Mouse (Mus musculus) stomach, embryonic 14.5 days (tissue): Measurements from ENCODE around the gene Tmem258. TPM values are rescaled to one million over a fixed set of nuclear protein-coding genes. Genes with fewer than 3 reads are reported as not detected.
A peak's percentile ranks its signal among the peaks of the same experiment; 100 is the strongest.

Source experiments
- ATAC-seq: fragments of 200-750 bp; cut with Nextera tagmentation; 2 replicates; pipeline ENCODE4 v1.8.0; 2017; ENCODE audit warnings: low read depth, moderate TSS enrichment; ENCODE audit not compliant: insufficient number of reproducible peaks, insufficient read depth, low FRiP score
- H3K27ac ChIP-seq: fragments of 300-500 bp; sonication (generic); 2 replicates; pipeline ENCODE4 v1.5.1; 2014; ENCODE audit warnings: mild to moderate bottlenecking, low read length, moderate library complexity, mixed read lengths
- H3K27me3 ChIP-seq: fragments of 300-500 bp; sonication (generic); 2 replicates; pipeline ENCODE4 v1.6.1; 2014; ENCODE audit warnings: low read length, control low read depth, mixed read lengths; ENCODE audit not compliant: control insufficient read depth, insufficient read depth
- H3K36me3 ChIP-seq: fragments of 300-500 bp; sonication (generic); 2 replicates; pipeline ENCODE4 v1.6.1; 2014; ENCODE audit warnings: mild to moderate bottlenecking, control low read depth, low read length, moderate library complexity, mixed read lengths; ENCODE audit not compliant: control insufficient read depth, insufficient read depth
- H3K4me1 ChIP-seq: fragments of 300-500 bp; sonication (generic); 2 replicates; pipeline ENCODE4 v1.6.1; 2014; ENCODE audit warnings: low read length, control low read depth, mixed read lengths; ENCODE audit not compliant: control insufficient read depth, insufficient read depth
- H3K4me2 ChIP-seq: fragments of 300-500 bp; sonication (generic); replicated peaks from 2 replicates; pipeline ENCODE4 v1.6.1; 2014; ENCODE audit warnings: low read depth, low read length, control low read depth
- H3K4me3 ChIP-seq: fragments of 300-500 bp; sonication (generic); 2 replicates; pipeline ENCODE4 v1.5.1; 2014; ENCODE audit warnings: low read depth, low read length, control low read depth
- H3K9ac ChIP-seq: fragments of 300-500 bp; sonication (generic); replicated peaks from 2 replicates; pipeline ENCODE4 v1.6.1; 2014; ENCODE audit warnings: low read depth, mild to moderate bottlenecking, control low read depth, low read length, moderate library complexity, mixed read lengths
- H3K9me3 ChIP-seq: fragments of 300-500 bp; sonication (generic); 2 replicates; pipeline ENCODE4 v1.6.1; 2016; ENCODE audit warnings: low read depth, low read length, control low read depth; ENCODE audit not compliant: control insufficient read depth
- WGBS: fragments of 180-500 bp; shearing (Covaris S2); extraction: QIAGEN DNeasy Blood & Tissue Kit; methylation state at CpG from one replicate; pipeline ENCODE4 v1.1.7; 2014; 5-methylcytosine and 5-hydroxymethylcytosine counted together
- polyA plus RNA-seq: library from polyadenylated mRNA; unstranded; fragments of >200 nt; fragmentation: Nextera tagmentation; extraction: Ambion mirVana; gene quantifications from 2 replicates; pipeline ENCODE4 v1.2.1, GENCODE M21; 2014

Tmem258 gene
- polyA plus RNA-seq, 1 experiment from 2014 or later: 489 TPM

DNA sequence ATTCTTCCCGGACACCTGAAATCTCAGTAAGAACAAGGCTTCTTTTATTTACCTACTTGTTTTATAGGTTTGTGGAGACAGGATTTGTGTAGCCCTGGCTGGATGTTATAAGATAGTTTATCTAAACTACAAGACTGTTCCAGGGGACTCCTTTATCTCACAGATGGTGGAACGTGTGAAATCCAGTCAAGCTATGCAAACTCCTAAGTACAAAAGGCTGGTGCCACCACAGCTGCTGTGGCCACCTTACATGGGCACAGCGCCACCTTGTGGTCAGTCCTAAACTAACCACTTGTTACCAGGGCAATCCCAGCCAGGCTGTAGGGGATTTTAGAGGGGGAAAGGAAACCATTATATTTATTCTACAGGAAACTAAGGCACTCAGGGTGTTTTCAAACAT, 5.1 kb upstream of the Tmem258 start:
- Histone ChIP-seq H3K27me3 (no peaks in the 10 kb centered on the region), H3K36me3 (peaks cover 49% of the 10 kb centered on the region), H3K4me1 (peaks cover 7% of the 10 kb centered on the region; the same call in 1 of the 2 replicates), H3K27ac (no peak overlapping the region), H3K9ac (no peak overlapping the region), H3K9me3 (no peaks in the 10 kb centered on the region), H3K4me2 (no peak overlapping the region), H3K4me3 (no peak overlapping the region)
- 0 out of 2 replicates have a peak, but pooled peaks have one; percentile 29 for ATAC-seq
- 26% methylated on average over 3 of the region's 3 CpGs for WGBS

GRCm38 (mm10) chr19:10203146-10203847, 517 bp upstream of the Tmem258 start:
- peak overlapping the region; percentile 88 for H3K9ac ChIP-seq
- no peaks in the 10 kb centered on the region for H3K9me3 ChIP-seq
- H3K4me2 ChIP-seq: peak overlapping the region; percentile 59
- ATAC-seq: peak; percentile 35
- peak overlapping the region; percentile 85; the same call in 1 of the 2 replicates for H3K27ac ChIP-seq
- H3K4me3 ChIP-seq: peak overlapping the region; percentile 97
- peaks cover 36% of the 10 kb centered on the region for H3K36me3 ChIP-seq
- no peaks in the 10 kb centered on the region for H3K27me3 ChIP-seq
- 1% methylated on average over 23 of the region's 23 CpGs for WGBS
- peaks cover 10% of the 10 kb centered on the region; the same call in 1 of the 2 replicates for H3K4me1 ChIP-seq

DNA sequence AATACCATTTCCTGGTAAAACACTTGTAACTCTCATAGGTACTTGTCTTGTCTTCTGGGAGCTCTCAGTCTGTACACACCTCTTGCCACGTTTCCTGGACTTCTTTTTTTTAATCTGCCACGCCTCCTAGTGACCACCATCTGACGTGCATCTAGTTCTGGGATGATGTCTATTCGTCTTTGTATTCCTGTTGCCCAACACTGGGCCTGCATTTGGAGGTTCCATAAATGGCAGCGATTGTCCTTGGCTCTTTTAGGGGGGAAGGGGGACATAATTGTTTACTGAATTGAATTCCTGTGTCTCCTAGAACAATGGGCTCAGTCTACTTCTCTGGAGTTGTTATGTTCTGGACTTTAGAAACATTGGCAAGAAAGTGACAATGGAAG, 795 bp downstream of the Tmem258 start:
- H3K4me3 ChIP-seq: peak overlapping the region; percentile 97
- peaks cover 10% of the 10 kb centered on the region; the same call in 1 of the 2 replicates for H3K4me1 ChIP-seq
- peaks cover 38% of the 10 kb centered on the region for H3K36me3 ChIP-seq
- peak overlapping the region; percentile 85; the same call in 1 of the 2 replicates for H3K27ac ChIP-seq
- no peaks in the 10 kb centered on the region for H3K27me3 ChIP-seq
- no peaks in the 10 kb centered on the region for H3K9me3 ChIP-seq
- H3K9ac ChIP-seq: peak overlapping the region; percentile 88
- H3K4me2 ChIP-seq: peak overlapping the region; percentile 59
- 2% methylated on average over 5 of the region's 5 CpGs for WGBS
- no peak; the same call in 1 of the 2 replicates for ATAC-seq

DNA sequence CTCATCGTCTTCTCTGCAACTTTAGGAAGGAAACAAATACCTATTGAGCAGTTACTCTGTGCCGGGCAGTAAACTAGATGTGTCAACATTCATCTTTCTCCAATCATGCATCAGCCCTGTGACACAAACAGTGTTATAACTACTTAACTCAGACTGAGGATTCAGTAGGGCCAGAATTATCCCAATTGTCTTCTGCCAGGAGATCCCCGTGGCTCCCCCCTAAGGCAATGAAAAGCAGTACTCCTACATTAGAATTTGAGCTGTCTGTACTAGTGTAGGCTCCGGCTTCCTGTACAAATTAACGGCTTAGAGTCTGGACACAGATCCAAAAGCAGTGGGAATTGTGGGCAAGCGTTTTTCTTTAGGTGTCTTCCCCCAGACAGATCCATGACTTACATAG, 1.2 kb downstream of the Tmem258 start:
- H3K9ac ChIP-seq: no peak overlapping the region
- H3K4me2 ChIP-seq: peak overlapping the region; percentile 59
- peak overlapping the region; percentile 97 for H3K4me3 ChIP-seq
- ATAC-seq: no peak
- no peaks in the 10 kb centered on the region for H3K27me3 ChIP-seq
- peaks cover 38% of the 10 kb centered on the region for H3K36me3 ChIP-seq
- peak overlapping the region; percentile 40; the same call in 1 of the 2 replicates for H3K27ac ChIP-seq
- H3K9me3 ChIP-seq: no peaks in the 10 kb centered on the region
- 71% methylated on average over 6 of the region's 6 CpGs for WGBS
- peaks cover 10% of the 10 kb centered on the region; the same call in 1 of the 2 replicates for H3K4me1 ChIP-seq

DNA sequence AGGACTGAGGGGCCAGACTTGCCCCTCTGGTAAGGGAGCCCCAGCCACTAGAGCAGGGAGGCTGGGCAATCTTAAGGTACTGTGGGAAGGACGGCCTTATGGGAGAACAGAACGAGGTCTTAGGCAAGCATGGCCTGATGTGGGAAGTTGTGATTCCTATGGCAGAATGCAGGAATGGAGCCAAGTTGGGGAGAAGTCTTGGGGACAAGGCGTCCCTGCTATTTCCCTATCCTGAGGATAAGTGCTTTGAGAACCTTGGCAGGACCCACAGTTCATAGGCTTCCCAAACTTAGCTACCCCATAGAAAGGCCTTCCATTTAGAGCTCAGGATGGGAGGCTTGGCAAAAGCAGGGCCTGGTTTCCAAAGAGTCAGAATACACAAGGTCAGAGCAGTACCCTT, 5.0 kb downstream of the Tmem258 start:
- 83% methylated on average over 3 of the region's 3 CpGs for WGBS
- no peak overlapping the region for H3K4me2 ChIP-seq
- H3K27me3 ChIP-seq: no peaks in the 10 kb centered on the region
- H3K9me3 ChIP-seq: no peaks in the 10 kb centered on the region
- H3K9ac ChIP-seq: no peak overlapping the region
- H3K4me1 ChIP-seq: 0 out of 2 replicates have a peak, but pooled peaks cover 3% of the 10 kb centered on the region
- no peak overlapping the region for H3K4me3 ChIP-seq
- no peak overlapping the region for H3K27ac ChIP-seq
- no peak for ATAC-seq
- H3K36me3 ChIP-seq: peaks cover 41% of the 10 kb centered on the region

DNA sequence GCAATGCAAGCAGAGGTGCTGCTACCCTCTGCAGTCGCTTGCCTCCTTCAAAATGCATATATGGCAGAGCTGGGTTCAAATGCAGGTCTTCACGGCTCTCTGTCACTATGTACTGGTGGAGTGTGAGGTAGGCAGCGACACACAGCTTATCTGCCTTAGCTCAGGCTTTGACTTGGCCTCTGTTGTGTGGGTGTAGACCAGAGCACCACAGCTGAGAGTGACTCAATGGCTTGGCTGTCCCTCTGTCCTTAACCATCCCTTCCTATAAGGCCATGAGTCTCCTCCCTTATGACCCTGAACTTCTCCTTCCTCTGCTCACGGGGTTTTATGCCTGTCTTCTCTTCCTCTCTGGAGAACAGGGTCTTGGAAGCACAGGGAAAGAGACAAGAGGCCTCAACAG, 7.1 kb downstream of the Tmem258 start:
- Histone ChIP-seq H3K27me3 (no peaks in the 10 kb centered on the region), H3K9ac (no peak overlapping the region), H3K27ac (no peak overlapping the region), H3K4me3 (no peak overlapping the region), H3K9me3 (no peaks in the 10 kb centered on the region), H3K4me2 (no peak overlapping the region), H3K36me3 (peaks cover 41% of the 10 kb centered on the region), H3K4me1 (no peaks in the 10 kb centered on the region)
- ATAC-seq: no peak
- 78% methylated on average over 4 of the region's 4 CpGs for WGBS

DNA sequence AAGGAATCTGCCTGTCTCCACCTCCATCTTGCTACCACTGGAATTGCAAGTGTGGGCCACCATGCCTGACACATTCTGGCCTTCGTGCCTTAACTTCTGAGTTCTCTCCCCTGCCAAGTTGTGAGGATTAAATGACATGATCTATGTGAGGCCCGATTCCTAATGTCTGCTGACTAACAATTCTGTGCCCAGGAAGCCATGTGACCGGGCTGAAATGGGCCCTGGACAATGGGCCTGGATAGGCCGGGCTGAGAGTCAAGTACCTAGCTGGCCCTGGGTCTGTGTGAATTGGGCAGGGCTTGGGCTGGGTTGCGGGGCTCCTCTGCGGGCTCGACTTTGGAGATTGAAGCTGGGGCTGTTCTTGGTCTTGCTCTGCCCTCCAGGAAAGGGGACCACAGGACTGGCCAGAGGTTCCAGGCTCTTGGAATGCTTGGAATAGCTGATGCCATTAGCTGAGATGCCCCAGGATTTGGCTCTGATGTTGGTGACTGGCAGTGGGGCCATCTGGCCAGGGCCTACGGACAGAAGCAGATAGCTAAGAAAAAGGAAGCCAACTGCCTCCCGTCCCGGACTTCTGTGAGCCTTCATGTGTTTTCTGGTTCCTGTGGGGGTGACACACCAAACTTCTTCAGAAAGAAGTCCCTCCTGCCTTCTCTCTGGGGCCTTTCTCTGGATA, 10.1 kb downstream of the Tmem258 start:
- no peak overlapping the region for H3K4me2 ChIP-seq
- no peak overlapping the region for H3K4me3 ChIP-seq
- H3K27ac ChIP-seq: no peak overlapping the region
- H3K9me3 ChIP-seq: no peaks in the 10 kb centered on the region
- 87% methylated on average over 10 of the region's 10 CpGs for WGBS
- H3K36me3 ChIP-seq: peaks cover 32% of the 10 kb centered on the region
- no peaks in the 10 kb centered on the region for H3K27me3 ChIP-seq
- no peaks in the 10 kb centered on the region for H3K4me1 ChIP-seq
- no peak for ATAC-seq
- no peak overlapping the region for H3K9ac ChIP-seq

- no peak overlapping the region for H3K27ac ChIP-seq
- no peak overlapping the region for H3K9ac ChIP-seq
- H3K4me2 ChIP-seq: no peak overlapping the region
- H3K4me1 ChIP-seq: no peaks in the 10 kb centered on the region
- no peak for ATAC-seq
- H3K4me3 ChIP-seq: no peak overlapping the region
- peaks cover 15% of the 10 kb centered on the region; the same call in 1 of the 2 replicates for H3K36me3 ChIP-seq
- 76% methylated on average over 8 of the region's 8 CpGs for WGBS
- H3K9me3 ChIP-seq: no peaks in the 10 kb centered on the region
- H3K27me3 ChIP-seq: no peaks in the 10 kb centered on the region
These were observed 12.3 kb downstream of the Tmem258 start for GRCm38 (mm10) chr19:10216101-10216500.
